Mouse (Mus musculus) stomach, embryonic 16.5 days (tissue): ENCODE measurements at regions not wholly inside any gene's neighbourhood (a gene's known extent, or its start where the extent isn't known, plus 50 kb on each side); places are given as distances from the start of the nearest gene placed in this dataset.
"Not testable (repeated sequence)": the region's sequence is repeated elsewhere in the genome, so short reads cannot be mapped to it uniquely, and the experiment has no call there.

Experiments
- ATAC-seq: fragments of 200-750 bp; cut with Nextera tagmentation; 2 replicates; pipeline ENCODE4 v1.8.0; 2017; ENCODE audit warnings: moderate number of reproducible peaks, moderate TSS enrichment; ENCODE audit not compliant: insufficient read depth, low FRiP score
- H3K27ac ChIP-seq: fragments of 300-500 bp; sonication (generic); 2 replicates; pipeline ENCODE4 v1.5.1; 2014; ENCODE audit warnings: low read length
- H3K27me3 ChIP-seq: fragments of 300-500 bp; sonication (generic); 2 replicates; pipeline ENCODE4 v1.6.1; 2014; ENCODE audit warnings: low read length, control low read depth, mixed read lengths; ENCODE audit not compliant: control insufficient read depth, insufficient read depth
- H3K36me3 ChIP-seq: fragments of 300-500 bp; sonication (generic); 2 replicates; pipeline ENCODE4 v1.6.1; 2014; ENCODE audit warnings: low read length; ENCODE audit not compliant: control insufficient read depth, insufficient read depth
- H3K4me1 ChIP-seq: fragments of 300-500 bp; sonication (generic); 2 replicates; pipeline ENCODE4 v1.6.1; 2014; ENCODE audit warnings: low read length, control low read depth, mixed read lengths; ENCODE audit not compliant: control insufficient read depth, insufficient read depth
- H3K4me2 ChIP-seq: fragments of 300-500 bp; sonication (generic); 2 replicates; pipeline ENCODE4 v1.6.1; 2014; ENCODE audit warnings: low read depth, low read length, mixed read lengths
- H3K4me3 ChIP-seq: fragments of 300-500 bp; sonication (generic); replicated peaks from 2 replicates; pipeline ENCODE4 v1.5.1; 2014; ENCODE audit warnings: mild to moderate bottlenecking, low read length
- H3K9ac ChIP-seq: fragments of 300-500 bp; sonication (generic); 2 replicates; pipeline ENCODE4 v1.6.1; 2014; ENCODE audit warnings: low read length
- H3K9me3 ChIP-seq: fragments of 300-500 bp; sonication (generic); replicated peaks from 2 replicates; pipeline ENCODE4 v1.6.1; 2016; ENCODE audit warnings: low read length, control low read depth; ENCODE audit not compliant: control insufficient read depth
- WGBS: fragments of 180-500 bp; shearing (Covaris S2); extraction: QIAGEN DNeasy Blood & Tissue Kit; methylation state at CpG from one replicate; pipeline ENCODE4 v1.1.7; 2014; 5-methylcytosine and 5-hydroxymethylcytosine counted together

DNA sequence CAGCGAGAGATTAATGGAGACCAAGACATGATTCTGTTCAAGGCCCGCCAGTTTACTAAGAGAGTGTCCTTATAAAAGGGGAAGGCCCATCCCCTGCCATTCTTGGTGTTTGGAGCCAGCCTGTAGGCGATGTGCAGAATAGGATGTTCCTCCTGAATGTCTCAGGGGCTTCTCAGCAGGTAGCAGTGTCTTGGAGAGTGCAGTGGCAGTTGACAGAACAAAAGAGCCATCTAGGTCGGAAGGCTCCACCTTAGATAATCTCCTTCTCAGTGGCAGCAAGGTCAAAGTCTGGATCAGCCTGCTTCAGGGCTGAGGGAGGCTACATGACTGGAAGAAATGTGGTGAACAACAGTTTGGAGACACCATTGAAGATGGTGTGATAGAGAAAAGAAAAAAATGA lies 171.7 kb downstream of the Diras2 start:
- 83% methylated on average over 4 of the region's 4 CpGs for WGBS
- not testable (repeated sequence) for H3K36me3 ChIP-seq

GRCm38 (mm10) chr13:52361177-52361846 lies 169.8 kb downstream of the Diras2 start:
- WGBS: 59% methylated on average over 4 of the region's 4 CpGs

More for the DNA sequence above, 171.7 kb downstream of the Diras2 start:
- not testable (repeated sequence) for H3K27me3 ChIP-seq, H3K9me3 ChIP-seq, H3K4me3 ChIP-seq, H3K27ac ChIP-seq, ATAC-seq, H3K4me2 ChIP-seq, H3K4me1 ChIP-seq, H3K9ac ChIP-seq

DNA sequence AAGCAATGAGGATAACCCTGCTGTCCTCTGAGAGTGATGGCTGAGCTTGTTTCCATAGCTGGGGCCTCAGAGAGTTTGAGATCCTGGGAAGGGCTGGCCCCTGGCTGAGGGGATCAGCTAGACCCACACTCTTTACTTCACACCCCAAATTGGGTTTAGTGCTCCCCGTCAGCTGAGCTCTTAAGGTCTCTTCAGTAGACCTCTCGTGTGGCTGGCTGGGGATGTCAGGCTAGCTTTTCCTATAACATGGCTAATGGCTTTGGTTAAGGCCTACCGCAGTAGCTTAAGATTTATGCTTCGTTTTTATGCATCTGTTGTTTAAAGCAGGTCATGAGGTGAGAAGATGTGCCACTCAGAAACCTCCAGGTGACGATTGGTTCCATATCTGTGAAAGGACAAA lies 168.8 kb downstream of the Diras2 start:
- no peak overlapping the region for H3K4me2 ChIP-seq
- ATAC-seq: no peak
- no peaks in the 10 kb centered on the region for H3K36me3 ChIP-seq
- no peaks in the 10 kb centered on the region for H3K27me3 ChIP-seq
- H3K4me3 ChIP-seq: no peak overlapping the region
- H3K4me1 ChIP-seq: no peaks in the 10 kb centered on the region
- no peak overlapping the region for H3K9ac ChIP-seq
- WGBS: 80% methylated on average over 5 of the region's 5 CpGs
- no peaks in the 10 kb centered on the region for H3K9me3 ChIP-seq
- H3K27ac ChIP-seq: no peak overlapping the region

More at GRCm38 (mm10) chr13:52361177-52361846, 169.8 kb downstream of the Diras2 start:
- Histone ChIP-seq H3K27ac (no peak overlapping the region), H3K4me3 (no peak overlapping the region), H3K4me1 (no peaks in the 10 kb centered on the region), H3K36me3 (no peaks in the 10 kb centered on the region), H3K9ac (no peak overlapping the region), H3K27me3 (no peaks in the 10 kb centered on the region), H3K9me3 (no peaks in the 10 kb centered on the region), H3K4me2 (no peak overlapping the region)
- no peak for ATAC-seq

DNA sequence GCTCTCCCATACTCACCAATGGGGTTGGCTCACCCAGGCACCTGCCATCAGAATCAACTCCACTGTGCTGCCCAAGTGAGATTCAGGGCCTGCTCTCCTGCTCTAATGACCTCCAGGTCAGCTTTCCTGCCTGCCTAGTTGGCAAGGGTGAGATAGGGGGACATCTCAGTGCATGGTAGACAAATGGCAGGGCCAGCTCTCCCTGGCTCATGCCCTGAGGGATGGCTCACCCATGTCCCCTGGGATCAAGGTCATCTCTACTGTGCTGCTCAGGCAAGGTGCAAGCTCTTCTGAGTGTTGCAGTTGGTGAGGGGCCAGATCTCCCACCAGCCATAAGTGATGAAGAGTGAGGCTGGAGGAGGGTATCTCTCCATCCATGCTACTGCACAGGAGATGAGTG lies 161.2 kb downstream of the Diras2 start:
- Histone ChIP-seq H3K27ac (no peak overlapping the region), H3K36me3 (no peaks in the 10 kb centered on the region), H3K4me3 (no peak overlapping the region), H3K4me2 (no peak overlapping the region), H3K27me3 (no peaks in the 10 kb centered on the region), H3K4me1 (no peaks in the 10 kb centered on the region), H3K9ac (no peak overlapping the region), H3K9me3 (no peaks in the 10 kb centered on the region)
- ATAC-seq: no peak

DNA sequence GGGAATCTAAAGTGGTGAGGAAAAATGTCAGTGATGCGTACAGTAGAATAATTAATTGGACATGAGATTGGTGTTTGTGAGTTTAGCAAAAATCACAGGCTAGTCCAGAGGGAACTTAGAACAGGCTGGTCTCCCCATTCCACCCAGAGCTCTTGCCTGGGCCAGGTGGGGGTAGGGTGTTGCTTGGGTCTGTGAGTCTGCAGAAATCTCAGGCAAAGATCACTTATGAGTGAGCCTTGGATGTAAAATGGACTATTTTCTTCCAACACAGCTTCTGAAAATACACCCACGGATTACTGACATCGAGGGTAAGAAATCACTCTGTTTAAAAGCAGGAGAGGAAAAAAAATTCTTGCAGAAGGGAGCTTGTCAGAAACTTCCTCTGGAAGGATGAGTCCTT lies 159.1 kb downstream of the Diras2 start:
- 57% methylated on average over 3 of the region's 3 CpGs for WGBS
- no peak for ATAC-seq
- Histone ChIP-seq H3K36me3 (no peaks in the 10 kb centered on the region), H3K4me1 (no peaks in the 10 kb centered on the region), H3K9ac (no peak overlapping the region), H3K9me3 (no peaks in the 10 kb centered on the region), H3K27me3 (no peaks in the 10 kb centered on the region), H3K4me2 (no peak overlapping the region), H3K4me3 (no peak overlapping the region), H3K27ac (no peak overlapping the region)

DNA sequence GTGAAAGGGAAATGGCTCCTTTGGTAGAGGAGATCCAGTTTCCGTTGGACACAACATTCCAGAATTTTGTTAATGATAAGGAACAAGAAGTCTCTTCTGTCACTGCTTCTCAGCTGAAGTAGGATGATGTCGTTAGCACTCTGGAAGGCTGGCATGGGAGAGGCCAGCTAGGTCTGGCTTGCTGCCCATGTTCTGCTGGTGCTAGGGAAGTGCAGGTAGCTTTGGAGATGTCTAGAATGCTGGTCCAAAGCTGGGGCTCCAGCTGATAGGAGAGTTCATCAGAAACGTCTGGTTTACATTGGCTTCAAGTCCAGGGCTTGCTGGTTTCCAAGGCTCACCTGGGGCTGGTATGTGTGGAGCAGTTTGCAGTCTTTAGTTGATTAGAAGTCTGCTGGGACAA lies 156.3 kb downstream of the Diras2 start:
- Histone ChIP-seq H3K27me3 (no peaks in the 10 kb centered on the region), H3K4me1 (no peaks in the 10 kb centered on the region), H3K9me3 (peaks cover 8% of the 10 kb centered on the region; the same call in 1 of the 2 replicates), H3K27ac (no peak overlapping the region), H3K36me3 (no peaks in the 10 kb centered on the region), H3K9ac (no peak overlapping the region), H3K4me2 (no peak overlapping the region), H3K4me3 (no peak overlapping the region)
- ATAC-seq: no peak
- 62% methylated on average over 3 of the region's 3 CpGs for WGBS

GRCm38 (mm10) chr13:52378236-52378635 lies 152.8 kb downstream of the Diras2 start:
- 48% methylated on average over 1 of the region's 1 CpGs for WGBS
- Histone ChIP-seq H3K4me3 (no peak overlapping the region), H3K9me3 (peaks cover 8% of the 10 kb centered on the region; the same call in 1 of the 2 replicates), H3K4me2 (no peak overlapping the region), H3K36me3 (no peaks in the 10 kb centered on the region), H3K4me1 (no peaks in the 10 kb centered on the region), H3K27me3 (no peaks in the 10 kb centered on the region), H3K27ac (no peak overlapping the region), H3K9ac (no peak overlapping the region)
- no peak for ATAC-seq

DNA sequence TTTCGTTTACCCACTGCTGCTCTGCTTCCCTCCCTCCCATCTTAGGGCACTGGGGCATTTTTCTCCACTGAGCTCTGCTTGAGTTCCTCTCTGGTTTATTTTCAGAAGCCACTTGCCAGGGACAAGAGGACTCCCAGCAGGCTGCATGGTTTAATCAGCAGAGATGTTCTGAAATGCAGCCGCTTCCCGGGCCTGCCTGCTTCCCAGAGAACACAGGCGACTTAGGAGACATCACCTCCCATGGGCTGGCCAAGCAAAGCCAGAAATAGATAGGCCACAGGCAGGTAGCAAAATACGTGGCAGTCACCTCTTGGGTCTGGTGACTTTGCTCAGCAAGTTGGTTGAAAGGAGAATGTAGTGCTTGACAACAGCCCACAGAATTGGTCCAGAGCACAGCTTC lies 141.8 kb downstream of the Diras2 start:
- no peak for ATAC-seq
- no peaks in the 10 kb centered on the region for H3K27me3 ChIP-seq
- H3K36me3 ChIP-seq: no peaks in the 10 kb centered on the region
- H3K27ac ChIP-seq: no peak overlapping the region
- WGBS: 91% methylated on average over 5 of the region's 5 CpGs
- H3K9ac ChIP-seq: no peak overlapping the region
- H3K4me2 ChIP-seq: no peak overlapping the region
- no peak overlapping the region for H3K4me3 ChIP-seq
- H3K9me3 ChIP-seq: peaks cover 5% of the 10 kb centered on the region; the same call in 1 of the 2 replicates
- H3K4me1 ChIP-seq: no peaks in the 10 kb centered on the region

DNA sequence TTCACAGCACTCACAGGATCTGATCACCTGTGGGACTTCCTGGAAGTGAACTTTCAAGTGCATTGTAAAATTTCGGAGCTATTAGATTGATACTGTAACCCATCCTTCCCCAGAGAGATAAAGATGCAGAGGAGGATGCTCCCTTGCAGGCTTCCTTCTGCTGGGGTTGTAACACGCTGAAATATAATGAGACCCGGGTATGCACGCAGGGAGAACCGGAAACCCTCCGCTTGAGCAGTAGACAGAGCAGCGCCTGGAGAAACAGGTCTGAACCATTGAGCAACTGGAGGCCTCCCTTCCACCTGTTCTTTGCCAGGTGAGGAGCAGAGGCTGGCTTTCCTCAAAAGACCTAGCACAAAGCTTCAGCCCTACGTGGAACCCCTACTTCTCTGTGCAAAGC lies 135.3 kb downstream of the Diras2 start:
- Histone ChIP-seq H3K9me3 (no peaks in the 10 kb centered on the region), H3K4me1 (no peaks in the 10 kb centered on the region), H3K9ac (no peak overlapping the region), H3K4me3 (no peak overlapping the region), H3K36me3 (no peaks in the 10 kb centered on the region), H3K4me2 (no peak overlapping the region), H3K27me3 (no peaks in the 10 kb centered on the region), H3K27ac (no peak overlapping the region)
- ATAC-seq: no peak
- WGBS: 87% methylated on average over 8 of the region's 8 CpGs
